Mouse (Mus musculus) kidney, adult 2 months (tissue): ENCODE results near the gene Acot3.

ENCODE experiments used
- CTCF ChIP-seq: fragments of 200-500 bp; conservative IDR thresholded peaks from 2 replicates; pipeline ENCODE4 v1.5.1; 2011; ENCODE audit warnings: low read depth, mild to moderate bottlenecking, control low read depth, low read length, moderate library complexity, mixed read lengths; ENCODE audit not compliant: insufficient read depth, insufficient read length
- POLR2A ChIP-seq: fragments of 200-500 bp; IDR thresholded peaks from one replicate; pipeline ENCODE4 v1.6.1; 2011; ENCODE audit warnings: low read depth, low read length, control low read depth

GRCm38 (mm10) chr12:84068986-84069385, 17.0 kb downstream of the Acot3 start, which contains the start of gene Acot5:
- TF ChIP-seq CTCF (no peak), POLR2A (no peak)
